In the genomic region with DNA sequence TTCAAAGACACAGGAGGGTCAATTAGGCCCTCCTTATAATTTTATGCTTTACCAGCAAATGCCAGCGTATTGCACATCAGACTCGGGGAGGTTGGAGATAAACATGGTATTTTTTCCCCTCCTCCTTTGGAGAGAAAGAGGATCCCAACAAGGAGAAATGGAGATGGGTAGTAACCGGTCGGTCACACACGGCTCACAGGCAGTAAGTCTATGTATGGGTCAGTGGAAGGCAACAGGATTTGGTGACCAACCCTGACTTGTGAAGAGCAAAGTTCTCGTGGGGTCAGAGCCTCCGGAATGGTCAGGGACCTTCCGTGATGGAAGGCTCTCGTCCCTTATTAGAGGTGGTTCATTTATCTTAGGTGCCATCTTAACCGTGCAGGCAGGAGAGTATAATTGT, we compare ENCODE assay signal across 15 mouse cellular contexts.
"Had no signal": no experiment of that assay in that cellular context is flagged by ENCODE, and none has a peak within 500 bp of the region (broad histone marks: within the 10 kb centered on the region; RNA-seq: fewer than 3 reads in every experiment).

No protein-coding gene starts in this region.

- H3K9me3 ChIP-seq: neural tube, embryonic 15.5 days; stomach, embryonic 15.5 days had no signal

- H3K9ac ChIP-seq: neural tube, embryonic 15.5 days; stomach, embryonic 15.5 days had no signal

- H3K27ac ChIP-seq: neural tube, embryonic 15.5 days; stomach, embryonic 15.5 days; stomach, postnatal 0 days had no signal

- H3K4me3 ChIP-seq: neural tube, embryonic 15.5 days; stomach, embryonic 15.5 days had no signal

- H3K4me1 ChIP-seq: neural tube, embryonic 15.5 days; stomach, embryonic 15.5 days had no signal

- H3K4me2 ChIP-seq: neural tube, embryonic 15.5 days; stomach, embryonic 15.5 days had no signal

- DNase-seq: retina, postnatal 1 day; right cerebral cortex, adult 18-20 months; right cerebral cortex, postnatal 14 days; right cerebral cortex, postnatal 25 days; right cerebral cortex, postnatal 4 days; spleen, adult 18-20 months; thymus, adult 18-20 months; thymus, adult 2 months; thymus, postnatal 14 days; thymus, postnatal 25 days; thymus, postnatal 36 days; thymus, postnatal 4 days had no signal

- H3K36me3 ChIP-seq: neural tube, embryonic 15.5 days; stomach, embryonic 15.5 days had no signal

- H3K27me3 ChIP-seq: neural tube, embryonic 15.5 days; stomach, embryonic 15.5 days had no signal
